Mouse (Mus musculus): ENCODE measurements around the gene Ryk.

Gene Ryk

DNA sequence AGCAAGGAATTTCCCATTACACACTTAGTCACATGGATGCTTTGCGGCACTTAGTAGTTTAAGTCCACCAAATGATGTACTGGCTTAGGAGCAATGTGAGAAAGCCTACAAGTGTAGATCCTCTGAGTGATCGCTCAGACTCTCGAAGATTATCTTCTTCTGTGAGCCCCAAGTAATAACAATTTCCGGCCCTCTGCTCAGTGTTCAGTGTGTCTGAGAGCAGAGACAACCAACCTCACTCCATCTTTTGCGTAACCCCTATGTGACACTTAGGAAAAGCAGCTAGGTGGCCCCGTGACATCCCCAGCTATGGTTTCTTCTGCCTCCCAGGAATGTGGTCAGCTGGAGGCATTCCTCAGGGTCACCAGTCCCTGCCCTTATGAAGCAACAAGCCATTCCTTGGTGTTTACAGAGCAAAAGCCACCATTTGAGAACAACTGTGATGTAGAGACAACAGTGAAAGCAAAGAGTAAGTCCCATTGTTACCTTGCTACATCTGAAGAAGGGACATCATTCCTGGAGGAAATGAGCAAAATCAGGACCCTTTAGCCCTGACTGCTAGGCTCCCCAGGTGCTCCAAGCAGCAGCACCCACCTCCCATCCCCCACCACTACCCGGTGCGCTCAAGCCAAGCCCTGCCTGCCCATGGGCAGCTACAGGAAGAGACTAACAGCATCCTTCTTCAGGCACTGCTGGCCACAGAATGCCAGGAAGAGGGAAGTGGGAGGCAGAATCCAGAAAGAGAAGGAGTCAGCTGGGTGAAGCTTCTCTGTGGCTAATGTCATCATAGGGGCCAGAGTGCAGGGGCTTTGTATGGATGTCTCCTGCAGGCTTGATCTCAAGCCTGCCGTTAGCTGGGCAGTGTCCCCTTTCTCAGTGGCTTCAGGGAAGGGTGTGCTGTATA lies 116.6 kb downstream of the Ryk start:
- no peak for DNase-seq (ENCODE audit: extremely low spot score)

DNA sequence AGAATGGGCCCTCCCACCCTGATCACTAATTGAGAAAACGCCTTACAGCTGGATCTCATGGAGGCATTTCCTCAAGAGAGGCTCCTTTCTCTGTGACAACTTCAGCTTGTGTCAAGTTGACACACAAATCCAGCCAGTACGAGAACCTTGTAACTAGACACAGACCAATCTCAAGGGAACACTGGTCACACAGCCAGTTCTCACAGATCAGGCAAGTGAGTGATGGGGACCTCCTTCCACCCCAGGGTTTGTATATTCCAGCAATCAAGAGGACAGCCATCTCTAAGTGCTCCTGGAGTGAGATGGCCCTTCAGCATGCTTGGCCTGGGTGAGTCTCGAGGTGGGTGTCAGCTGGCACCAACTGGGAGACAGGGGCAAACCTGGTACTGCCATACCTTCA lies 121.1 kb downstream of the Ryk start:
- no peak for DNase-seq (ENCODE audit: extremely low spot score)

Measured in embryo, embryonic 9.5 days (tissue).